Mouse (Mus musculus): ENCODE measurements around the gene Slc35c1.

DNA sequence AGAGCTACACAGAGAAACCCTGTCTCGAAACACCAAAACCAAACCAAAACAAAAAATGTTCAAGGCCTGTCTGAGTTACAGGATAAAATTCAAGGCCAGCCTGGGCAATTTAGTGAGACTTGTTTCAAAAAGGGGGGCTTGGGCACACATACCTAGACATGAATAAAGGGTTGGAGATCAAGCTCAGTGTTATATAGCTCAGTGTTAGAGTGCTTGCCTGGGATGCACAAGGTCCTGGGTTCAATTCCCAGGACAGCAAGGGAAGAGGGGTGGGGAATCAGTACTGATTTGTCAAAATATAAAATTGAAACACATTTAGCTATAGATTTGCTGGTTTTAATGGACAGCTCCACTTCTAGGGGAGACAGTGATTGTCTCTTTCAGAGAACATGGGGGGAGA, 877 bp upstream of the Slc35c1 start:
- no peak for TF ChIP-seq POLR2A (IDR thresholded peaks at IDR 0.05; ENCODE audit: control insufficient read depth, low read depth, low read length)
- TF ChIP-seq CTCF (IDR thresholded peaks at IDR 0.05; ENCODE audit: control insufficient read depth, insufficient read depth, insufficient replicate concordance, low read depth, low read length): no peak
